Mouse (Mus musculus): Measurements from ENCODE around the gene Sap30bp.

The Sap30bp gene

DNA sequence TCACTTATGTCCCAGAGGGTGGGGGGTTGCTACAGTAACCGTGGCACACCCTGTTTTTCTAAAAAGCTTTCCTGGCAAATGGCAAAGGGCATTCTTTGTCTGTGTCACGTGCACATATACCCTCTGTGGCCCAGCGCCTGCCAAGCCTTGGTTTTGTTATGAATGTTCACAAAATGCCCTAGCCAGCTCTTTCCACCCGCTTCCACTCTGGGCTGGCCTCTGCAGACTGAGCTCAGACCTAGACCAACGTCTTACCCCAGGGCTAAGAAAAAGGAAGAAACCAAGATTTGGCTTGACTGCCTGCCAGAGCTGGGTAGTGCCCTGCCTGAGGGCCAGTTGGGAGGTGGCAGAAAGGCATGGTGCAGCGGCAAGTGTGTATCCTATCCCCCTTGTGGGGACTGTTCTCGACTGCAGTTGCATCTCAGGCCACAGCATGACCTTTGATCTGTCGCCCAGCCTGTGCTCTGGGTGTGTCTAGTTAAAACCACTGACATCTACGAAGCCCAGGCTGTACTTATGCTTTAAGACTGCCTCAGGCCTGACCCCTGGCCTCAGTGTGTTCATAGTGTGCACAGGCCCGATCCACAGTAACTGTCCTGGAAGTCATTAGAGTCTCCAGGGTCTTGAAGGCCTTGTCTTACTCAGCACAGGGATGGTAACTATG, 22.2 kb downstream of the Sap30bp start:
- DNase-seq (ENCODE audit: low read depth): peak; percentile 65

DNA sequence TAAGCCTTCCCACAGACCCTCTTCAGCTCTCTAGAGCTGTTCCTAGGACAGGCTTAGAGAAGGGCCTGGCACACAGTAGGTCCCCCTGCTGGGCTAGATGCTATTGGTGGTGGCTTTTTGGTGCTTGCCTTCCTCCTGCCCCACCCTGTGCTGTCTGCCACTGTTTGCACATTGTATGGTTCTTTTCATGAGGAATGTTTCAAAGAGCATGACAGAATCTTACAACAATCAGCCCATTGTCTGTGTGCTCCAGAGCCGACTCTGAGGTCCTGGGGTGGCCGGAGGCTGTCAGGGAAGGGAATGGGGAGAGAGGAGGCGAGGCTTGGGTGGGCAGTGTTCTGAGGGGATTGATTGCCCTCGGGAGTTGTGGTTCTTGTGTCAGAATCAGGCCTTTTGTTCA, 23.4 kb downstream of the Sap30bp start:
- no peak for DNase-seq (ENCODE audit: low read depth)

DNA sequence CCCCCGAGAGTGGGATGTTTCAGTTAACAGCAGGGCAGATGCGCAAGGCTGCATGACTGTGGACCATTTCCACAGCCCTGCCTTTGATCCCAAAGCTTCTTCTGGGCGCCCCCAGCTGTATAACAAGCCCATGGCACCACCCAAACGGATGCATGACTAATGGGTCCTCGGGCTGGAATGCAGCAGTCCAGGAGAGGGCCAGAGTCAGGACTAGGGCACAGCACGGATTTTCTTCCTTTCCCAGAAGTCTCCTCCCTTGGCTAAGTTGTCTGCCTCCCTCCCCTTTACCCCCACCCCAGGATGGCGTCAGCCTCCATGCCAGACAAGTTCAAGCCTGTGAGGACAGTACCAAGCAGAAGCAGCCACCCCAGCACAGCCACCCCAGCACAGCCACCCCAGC, 24.9 kb downstream of the Sap30bp start:
- no peak for DNase-seq (ENCODE audit: low read depth)

DNA sequence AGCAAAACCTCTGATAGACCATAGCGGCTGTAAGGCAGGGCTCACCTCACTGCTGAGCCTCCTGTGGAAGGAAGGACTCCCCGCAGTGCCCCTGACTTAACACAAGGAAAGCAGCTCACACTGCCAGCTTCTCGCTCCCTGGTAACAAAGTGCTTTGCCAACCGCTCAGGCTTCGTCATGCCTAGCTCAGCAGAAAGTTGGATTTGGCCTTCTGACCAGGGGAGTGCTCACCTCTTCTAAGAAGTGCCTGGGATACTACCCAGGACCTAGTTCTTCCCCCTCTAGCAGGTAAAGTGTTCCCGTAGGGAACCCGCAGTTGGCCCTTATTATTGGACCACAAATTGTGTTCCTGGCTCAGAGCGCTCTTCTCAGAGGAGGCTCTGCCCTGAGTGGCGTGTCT, 25.9 kb downstream of the Sap30bp start:
- no peak for DNase-seq (ENCODE audit: low read depth)

DNA sequence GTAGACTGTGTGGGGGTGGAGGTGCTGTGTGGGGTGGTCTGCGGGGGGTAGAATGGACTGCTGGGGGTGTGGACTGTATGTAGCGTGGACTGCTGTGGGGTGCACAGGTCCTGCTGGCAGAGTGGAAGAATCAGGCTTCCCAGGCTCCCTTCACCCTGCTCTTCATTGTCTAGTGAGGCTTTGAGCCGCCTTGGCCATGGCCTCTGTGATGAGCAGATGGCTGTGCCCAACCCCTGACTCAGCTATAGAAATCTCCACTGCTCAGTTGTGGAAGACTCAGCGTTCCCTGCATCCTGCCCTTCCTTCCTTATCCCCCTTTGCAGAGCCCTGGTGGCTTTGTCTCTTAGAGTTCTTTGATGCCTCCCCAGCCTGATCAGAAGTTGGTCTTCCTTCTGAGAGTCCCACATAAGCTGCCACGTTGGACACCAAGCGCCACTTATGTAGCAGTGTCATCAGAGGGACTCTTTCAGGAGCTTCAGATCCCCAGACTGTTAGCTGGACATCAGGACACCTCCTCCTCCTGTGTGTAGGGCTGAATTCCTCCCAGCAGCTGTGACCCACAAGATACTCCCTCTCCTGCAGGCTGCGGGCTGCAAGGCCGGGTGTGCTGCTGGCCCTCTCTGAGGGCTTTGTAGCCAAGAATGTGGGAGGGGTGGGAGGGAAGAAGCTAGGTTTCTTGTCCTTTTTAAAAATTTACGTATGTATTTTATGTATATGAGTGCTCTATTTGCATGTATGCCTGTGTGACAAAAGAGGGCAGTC, 29.8 kb downstream of the Sap30bp start:
- no peak for DNase-seq (ENCODE audit: low read depth)

DNA sequence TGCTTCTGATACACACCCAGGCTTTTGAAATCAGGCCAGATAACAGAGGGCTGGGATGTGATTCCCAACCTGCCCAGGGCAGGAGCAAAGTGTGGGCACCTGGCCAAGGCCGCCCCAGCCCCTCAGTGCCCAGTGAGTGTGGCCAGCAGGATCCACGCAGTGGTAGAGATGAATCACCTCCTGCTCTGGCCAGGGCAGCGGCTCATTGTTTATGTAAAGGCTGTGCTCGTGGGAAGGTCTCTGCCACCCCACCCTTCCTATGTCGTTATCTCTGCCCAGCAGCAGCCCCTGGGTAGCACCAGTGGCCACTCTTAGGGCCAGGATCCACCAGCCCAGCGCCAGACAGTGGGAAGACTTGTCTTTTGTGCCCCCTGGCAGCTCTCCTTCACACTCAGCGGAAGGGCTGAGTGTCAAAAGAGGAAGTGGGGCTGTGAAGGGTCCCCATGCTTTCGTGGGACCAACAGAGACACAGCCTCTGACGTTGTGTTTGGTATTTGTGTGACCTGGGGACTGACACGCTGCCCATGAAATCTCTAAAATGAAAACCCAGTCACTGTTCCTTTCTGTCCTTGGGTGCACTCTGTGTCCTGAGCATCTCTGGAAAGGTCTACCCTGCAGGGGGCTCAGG, 32.0 kb downstream of the Sap30bp start:
- no peak for DNase-seq (ENCODE audit: low read depth)

DNA sequence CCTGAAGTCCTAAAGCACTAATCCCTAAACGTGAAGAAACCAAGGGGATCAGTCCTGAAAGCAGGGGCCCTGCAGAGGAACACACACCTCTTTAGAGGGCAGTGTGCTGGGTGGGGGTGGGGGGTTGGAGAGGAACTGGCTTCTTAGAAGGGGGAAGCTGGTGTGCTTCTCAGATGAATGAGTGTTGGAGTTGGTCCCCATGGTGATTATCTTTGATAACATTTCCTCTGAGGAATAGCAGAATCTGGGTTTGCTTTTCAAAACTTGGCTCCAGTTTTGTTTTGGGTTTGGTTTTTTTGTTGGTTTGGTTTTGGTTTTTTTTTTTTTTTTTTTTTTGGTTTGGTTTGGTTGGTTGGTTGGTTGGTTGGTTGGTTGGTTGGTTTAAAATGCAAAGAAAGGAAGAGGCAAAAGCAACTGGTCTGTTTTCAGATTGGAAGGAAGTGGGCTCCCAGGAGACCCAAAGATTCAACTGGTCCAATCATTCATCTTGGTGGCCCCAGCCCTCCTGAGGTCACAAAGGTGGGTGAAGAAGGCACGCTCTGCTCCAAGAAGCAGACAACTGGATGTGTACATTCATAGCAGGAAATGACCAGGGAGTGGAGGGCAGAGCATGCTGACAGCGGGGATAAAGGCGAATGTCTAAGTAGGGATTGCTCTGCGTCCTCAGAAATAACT, 35.8 kb downstream of the Sap30bp start:
- peak; percentile 17 for DNase-seq (ENCODE audit: low read depth)

DNA sequence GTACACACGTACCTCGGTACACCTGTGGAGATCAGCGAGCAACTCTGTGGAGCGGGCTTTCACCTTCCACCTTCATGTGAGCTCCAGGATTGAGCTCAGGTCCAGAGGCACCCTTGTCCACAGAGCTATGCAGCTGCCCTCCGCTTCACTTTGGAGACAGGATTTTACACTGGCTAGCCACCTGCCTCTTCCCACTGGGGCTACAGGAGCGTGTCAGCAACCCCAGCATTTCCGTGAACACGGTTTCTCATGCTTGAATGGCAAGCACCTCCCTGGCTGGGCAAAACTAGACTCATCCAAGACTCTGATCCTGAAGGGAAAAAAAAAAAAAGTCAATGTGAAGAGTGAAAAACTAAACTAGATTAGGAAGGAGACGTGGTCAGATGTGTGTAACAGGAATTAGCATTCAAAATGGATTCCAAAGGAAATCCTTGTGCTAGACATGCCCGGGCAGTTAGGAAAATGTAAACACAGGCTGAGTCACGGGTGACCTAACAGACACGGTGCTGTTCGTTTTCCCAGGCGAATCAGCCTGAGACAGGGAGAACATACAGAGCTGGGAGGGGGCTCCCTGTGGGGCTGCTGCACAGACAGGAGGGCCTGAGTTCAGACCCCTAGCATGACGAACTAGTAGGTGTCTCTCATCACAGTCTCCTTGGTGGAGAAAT, 37.1 kb downstream of the Sap30bp start:
- no peak for DNase-seq (ENCODE audit: low read depth)

DNA sequence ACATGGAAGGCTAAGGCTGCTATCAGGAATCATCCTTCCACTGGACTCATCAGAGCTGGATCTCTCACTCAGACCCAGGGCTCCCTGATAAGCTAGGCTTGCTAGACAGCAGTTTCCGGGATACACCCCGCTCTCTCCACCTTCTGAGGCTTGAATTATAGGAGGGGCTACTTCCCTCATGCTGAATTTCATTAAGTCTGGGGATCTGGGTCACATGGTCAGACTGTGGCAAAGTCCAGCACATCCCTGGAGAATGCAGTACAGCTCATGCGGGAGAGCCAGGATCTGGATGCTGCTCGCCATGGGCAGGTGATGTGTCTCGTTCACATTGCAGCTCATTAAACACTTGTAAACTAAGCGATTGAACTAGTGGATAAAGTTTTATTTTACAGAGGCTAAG, 37.9 kb downstream of the Sap30bp start:
- no peak for DNase-seq (ENCODE audit: low read depth)

DNA sequence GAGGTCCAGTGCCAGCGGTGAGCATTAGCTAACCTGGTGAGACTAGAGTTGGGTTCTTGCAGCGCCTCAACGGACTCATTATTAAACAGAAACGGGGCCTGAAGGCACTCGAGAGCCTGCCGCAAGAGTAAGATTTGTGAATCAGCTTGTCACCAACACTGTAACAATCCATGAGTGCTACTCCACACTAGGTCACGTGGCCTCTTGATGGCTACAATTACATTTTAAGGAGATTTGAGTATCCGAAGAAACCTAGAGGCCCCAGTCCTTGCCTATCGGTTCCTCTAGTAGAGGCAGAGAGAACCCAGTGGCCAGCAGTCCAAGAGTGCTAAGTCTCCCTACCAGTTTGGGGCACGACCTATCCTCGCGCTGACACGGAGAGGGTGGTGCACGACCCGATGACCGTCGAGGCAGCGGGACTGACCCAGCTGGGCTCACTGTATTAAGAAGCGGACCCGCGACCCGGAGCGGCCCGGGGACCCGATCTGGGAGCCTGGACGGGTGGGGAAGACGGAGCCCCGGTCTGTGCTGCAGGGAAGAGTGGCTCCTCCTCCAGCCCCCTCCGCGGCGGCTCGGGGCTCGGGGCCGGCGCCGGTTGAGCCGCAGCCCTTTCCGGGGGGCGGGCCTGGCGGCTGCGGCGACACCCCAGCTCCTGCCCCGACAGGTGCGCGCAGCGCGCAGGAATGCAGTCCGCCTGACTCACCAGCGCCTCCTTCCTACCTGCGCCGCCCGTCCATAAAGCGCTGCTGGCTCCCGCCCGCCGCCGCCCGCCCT, 41.4 kb downstream of the Sap30bp start, which contains the start of gene Itgb4:
Itgb4 (plus strand) TSS at position 401 of the 774 bp plus-strand sequence.
- peak; percentile 72 for DNase-seq (ENCODE audit: low read depth)

DNA sequence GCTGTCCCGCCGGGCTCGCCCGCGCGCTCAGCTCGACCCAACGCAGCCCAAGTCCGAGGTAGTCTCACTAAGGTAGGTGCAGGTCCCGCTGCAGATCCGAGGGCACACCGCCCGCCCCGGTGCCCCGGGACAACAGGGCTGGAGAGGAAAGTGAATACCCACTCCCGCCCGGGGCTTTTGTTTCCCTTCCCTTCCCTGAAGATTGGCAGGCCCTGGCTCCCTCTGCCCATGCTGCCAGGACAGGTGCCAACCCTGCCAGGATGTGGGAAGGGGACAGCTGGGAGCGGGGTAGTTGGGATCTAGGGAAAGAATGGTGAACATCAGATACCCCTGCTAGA, 42.0 kb downstream of the Sap30bp start:
- DNase-seq (ENCODE audit: low read depth): no peak

DNA sequence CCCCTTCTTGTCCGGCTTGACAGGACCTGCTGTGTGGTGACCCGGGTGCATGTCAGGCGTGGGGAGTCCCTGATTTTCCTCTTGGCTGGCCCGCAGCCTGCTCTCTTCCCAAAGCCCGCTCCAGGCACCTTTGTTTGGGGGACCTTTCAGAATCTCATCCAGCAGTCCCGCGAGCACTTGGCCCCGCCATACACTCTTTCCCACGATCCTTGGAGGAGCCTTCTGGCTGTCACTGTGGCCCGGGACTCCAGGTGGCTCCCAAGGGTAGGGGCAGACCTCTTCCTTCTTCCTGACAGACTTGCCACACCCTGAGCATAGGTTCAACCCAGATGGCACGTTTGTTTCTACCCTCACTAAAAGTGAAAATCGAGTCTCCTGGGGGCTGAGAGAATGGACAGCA, 42.5 kb downstream of the Sap30bp start:
- DNase-seq (ENCODE audit: low read depth): peak; percentile 13

DNA sequence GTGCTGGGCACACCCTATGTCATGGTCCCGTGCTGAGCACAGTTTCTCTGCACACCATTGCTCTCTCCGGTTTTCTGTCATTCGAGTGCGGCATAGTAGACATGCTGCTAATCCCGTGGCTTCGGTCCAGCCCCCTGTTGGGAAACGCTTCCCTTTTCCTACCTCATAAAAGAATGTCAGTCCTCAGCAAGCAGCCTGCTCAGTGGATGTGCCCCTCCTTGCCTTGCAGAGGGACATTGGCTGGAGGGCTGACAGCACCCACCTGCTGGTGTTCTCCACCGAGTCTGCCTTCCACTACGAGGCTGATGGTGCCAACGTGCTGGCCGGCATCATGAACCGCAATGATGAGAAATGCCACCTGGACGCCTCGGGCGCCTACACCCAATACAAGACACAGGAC, 49.4 kb downstream of the Sap30bp start:
- no peak for DNase-seq (ENCODE audit: low read depth)

DNA sequence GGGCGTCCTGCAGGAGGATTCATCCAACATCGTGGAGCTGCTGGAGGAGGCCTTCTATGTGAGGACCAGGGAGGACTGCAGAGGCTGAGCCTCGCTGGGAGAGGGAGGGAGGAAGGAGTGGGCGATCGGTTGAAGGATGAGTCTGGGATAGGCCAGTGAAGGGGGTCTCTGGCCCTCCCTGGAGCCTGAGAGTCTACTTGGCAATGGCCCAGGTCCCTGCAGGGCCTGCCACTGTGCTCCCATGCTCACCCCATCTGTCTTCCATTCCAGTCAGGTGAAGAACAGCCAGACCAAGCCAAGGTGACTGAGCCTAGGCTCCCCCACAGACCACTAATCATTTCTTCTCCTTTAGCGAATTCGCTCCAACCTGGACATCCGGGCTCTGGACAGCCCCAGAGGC, 50.2 kb downstream of the Sap30bp start:
- DNase-seq (ENCODE audit: low read depth): no peak

DNA sequence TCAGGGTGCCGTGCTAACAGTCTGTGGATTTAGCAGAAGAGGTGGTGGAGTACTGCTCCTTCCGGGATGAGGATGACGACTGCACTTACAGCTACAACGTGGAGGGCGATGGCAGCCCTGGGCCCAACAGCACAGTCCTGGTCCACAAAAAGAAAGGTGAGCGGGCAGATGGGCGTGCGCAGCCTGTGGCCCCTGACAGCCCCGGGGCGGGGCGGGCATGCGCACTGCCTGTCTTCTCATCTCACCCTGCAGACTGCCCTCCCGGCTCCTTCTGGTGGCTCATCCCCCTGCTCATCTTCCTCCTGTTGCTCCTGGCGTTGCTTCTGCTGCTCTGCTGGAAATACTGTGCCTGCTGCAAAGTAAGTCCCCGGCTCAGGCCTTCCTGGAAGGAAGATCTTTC, 56.6 kb downstream of the Sap30bp start:
- DNase-seq (ENCODE audit: low read depth): no peak

DNA sequence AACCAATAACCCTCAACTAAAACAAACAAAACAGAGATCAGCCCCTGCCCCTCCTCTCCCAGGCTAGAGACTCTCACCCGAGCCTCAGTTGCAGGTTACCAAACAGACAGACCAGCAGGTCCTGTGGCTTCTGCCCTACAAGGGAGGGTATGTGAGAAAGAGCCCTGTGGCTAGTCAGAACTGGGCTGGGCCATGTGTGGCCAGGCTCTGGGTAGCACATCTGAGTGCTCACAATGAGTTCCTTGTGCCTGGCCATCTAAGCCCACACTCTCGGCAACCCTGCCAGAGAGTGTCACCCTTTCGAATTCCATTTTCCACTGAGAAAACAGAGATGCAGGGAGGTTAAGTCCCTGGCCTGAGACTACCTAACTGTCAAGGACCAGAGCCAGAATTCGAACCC, 59.0 kb downstream of the Sap30bp start:
- no peak for DNase-seq (ENCODE audit: low read depth)

DNA sequence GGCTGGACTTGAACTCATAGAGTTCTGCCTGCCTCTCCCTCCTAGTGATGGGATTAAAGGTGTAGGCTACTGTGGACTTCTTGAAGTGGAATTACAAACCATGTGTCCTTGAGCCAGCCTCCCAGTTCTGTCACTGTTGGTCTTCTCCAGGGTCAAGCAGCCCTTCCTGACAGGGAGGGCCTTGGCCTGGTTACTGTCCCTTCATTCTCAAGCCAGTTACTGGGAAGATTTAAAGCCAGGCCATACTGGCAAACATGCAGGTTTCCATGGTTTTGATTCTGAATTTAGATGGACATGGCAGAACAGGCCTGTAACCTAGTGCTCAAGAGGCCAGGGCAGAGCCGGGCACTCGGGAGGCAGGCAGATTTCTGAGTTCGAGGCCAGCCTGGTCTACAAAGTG, 62.2 kb downstream of the Sap30bp start:
- DNase-seq (ENCODE audit: low read depth): no peak

DNA sequence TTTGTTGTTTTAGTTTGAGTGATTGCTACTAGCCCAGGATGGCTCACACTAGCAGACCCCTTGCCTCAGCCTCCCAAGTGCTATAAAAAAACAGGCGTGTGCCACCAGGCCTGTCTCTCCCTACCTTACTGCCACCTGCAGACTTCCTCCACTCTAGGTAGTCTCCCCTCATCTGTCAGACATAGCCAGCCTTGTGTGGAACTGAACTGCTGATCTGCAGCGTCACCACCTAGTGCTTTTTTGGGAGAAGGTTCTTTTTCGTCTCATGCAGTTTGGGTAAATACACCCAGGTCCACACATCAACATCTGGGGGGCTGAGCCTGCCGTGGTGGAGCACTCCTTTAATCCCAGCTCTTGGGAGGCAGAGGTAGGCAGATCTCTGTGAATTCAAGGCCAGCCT, 64.0 kb downstream of the Sap30bp start:
- DNase-seq (ENCODE audit: low read depth): no peak

DNA sequence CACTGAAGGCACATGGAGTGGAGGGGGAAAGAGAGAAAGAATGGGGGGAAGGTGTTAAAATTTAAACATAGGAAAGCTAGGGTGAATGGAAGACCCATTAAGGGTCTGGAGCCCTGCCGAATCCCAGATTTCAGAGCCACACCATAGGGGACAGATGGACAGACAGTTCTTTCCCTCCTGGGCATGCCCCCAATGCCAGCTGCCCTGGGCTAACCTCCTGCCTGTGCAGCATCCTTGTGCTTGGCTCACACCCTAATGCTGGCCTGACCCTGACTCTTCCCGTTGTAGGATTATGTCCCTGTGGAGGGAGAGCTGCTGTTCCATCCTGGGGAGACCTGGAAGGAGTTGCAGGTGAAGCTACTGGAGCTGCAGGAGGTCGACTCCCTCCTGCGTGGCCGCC, 64.6 kb downstream of the Sap30bp start:
- no peak for DNase-seq (ENCODE audit: low read depth)

DNA sequence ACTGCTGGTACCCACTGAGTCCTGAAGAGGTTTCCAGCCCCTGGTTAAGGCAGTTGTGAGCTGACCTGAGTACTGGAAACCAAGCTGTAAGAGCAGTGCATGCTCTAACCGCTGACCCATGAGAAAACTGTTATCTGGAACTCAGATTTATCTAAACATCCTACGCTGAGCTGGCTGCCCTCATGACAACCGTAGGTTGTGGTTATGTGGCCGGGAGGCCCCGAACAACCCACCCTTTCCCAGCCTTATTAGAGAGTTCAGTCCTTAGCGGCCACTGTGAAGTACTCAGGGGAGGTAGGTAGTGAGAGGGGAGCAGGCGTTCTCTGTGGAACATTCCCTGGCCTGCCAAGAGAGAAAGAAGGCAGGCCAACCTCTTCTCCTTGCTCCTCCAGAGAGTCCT, 65.9 kb downstream of the Sap30bp start:
- DNase-seq (ENCODE audit: low read depth): no peak

DNA sequence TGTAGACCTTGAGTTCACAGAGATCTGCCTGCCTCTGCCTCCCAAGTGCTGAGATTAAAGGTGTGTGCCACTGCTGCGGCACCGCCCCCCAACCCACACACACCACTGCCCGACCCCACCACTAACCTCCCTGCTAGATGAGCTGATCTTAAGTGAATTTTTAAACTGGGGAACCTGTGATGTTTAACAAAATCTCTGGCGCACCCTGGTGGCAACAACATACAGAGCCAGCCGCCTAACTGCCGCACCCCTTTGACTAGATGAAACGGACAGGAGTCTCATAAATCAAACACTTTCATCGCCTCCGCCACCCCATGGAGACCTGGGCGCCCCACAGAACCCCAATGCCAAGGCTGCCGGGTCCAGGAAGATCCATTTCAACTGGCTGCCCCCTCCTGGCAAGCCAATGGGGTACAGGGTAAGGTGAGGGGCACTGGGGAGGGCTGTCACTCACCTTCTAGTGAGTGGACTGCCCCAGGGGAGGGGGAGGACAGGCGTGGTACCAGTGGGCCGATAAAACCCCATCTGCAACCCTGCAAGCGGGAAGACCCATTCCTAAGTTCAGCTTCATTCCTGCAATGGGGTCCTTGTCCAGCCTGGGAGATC, 66.6 kb downstream of the Sap30bp start:
- DNase-seq (ENCODE audit: low read depth): peak; percentile 89
